Comparison of ENCODE assay signal across 15 mouse cellular contexts in the genomic region with DNA sequence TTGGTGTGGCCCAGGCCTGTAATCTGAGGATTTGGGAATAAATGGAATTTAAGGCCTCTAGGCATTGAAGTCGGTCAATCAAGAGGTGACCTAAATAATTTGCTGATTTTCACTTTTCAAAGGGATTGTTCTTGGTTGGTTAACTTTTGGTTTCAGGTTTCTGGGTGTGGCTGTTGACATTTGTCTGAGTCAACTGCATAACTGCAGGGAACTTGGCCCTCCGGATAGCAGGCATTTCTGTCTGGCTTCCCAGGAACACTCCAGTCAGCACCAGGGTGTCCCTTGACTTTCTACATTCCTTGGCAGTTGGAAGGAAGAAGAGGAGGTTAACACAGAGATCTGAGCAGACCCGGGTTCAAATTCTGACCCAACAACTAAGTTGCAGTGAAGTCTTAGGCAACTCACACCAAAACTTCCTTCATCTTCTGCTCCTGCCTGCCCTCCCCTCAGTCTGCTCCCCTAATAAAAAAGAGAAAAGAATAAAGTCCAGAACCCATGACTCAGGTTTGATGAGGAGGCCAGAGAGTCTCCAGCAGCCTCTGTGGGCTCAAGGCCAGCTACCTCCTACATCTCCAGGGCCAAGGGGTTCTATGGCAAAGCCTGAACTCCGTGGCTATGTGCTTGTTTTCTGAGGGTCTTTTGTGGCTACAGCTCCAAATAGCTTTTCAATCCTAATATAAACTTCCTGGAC. TPM values are rescaled to one million over a fixed set of nuclear protein-coding genes. Genes with fewer than 3 reads are reported as not detected.
DNase-seq lines count a peak whose midpoint lies in the region; ATAC-seq and TF ChIP-seq lines count a peak whose summit lies in the region.
"Had no signal": no experiment of that assay in that cellular context is flagged by ENCODE, and none has a peak within 500 bp of the region (broad histone marks: within the 10 kb centered on the region; RNA-seq: fewer than 3 reads in every experiment).

No protein-coding gene starts in this region.

- H3K9me3 ChIP-seq in hindbrain, postnatal 0 days (ENCODE audit: low read length): no peaks in the 10 kb centered on the region

- 67% methylated on average over 4 of the region's 4 CpGs for WGBS in hindbrain, postnatal 0 days

- no peaks in the 10 kb centered on the region for H3K4me1 ChIP-seq in hindbrain, postnatal 0 days (ENCODE audit: insufficient read depth, low read length)
- H3K4me1 ChIP-seq: limb, embryonic 13.5 days had no signal

- no peaks in the 10 kb centered on the region for H3K27me3 ChIP-seq in hindbrain, postnatal 0 days (ENCODE audit: insufficient read depth, low read length)
- H3K27me3 ChIP-seq: limb, embryonic 13.5 days had no signal

- H3K36me3 ChIP-seq in hindbrain, postnatal 0 days (ENCODE audit: insufficient read depth, low read length): no peaks in the 10 kb centered on the region
- H3K36me3 ChIP-seq: limb, embryonic 13.5 days had no signal

- TF ChIP-seq CTCF in hindbrain, postnatal 0 days (IDR thresholded peaks at IDR 0.05; ENCODE audit: low read depth): no peak

- peak; percentile 17 to 50 for DNase-seq in heart, adult 18-20 months
- DNase-seq in heart, adult 11 months: no peak
- peak; percentile 90 for DNase-seq in 3T3-L1 (ENCODE audit: low read depth, low spot score)
- DNase-seq in R1 (ENCODE audit: low read depth, low spot score): peak; percentile 88
- peak; percentile 56 for DNase-seq in lung, postnatal 10 days
- no peak for DNase-seq in cerebellum, postnatal 10 days
- no peak for DNase-seq in hindbrain, postnatal 0 days (ENCODE audit: low spot score)
- DNase-seq in retina, postnatal 1 day: no peak
- DNase-seq: gastrocnemius, postnatal 14 days; right cerebral cortex, adult 18-20 months had no signal

- no peak overlapping the region for H3K4me3 ChIP-seq in hindbrain, postnatal 0 days (ENCODE audit: low read length)
- H3K4me3 ChIP-seq: erythroblast, embryonic 14.5 days; limb, embryonic 13.5 days had no signal

- no peak for ATAC-seq in hindbrain, postnatal 0 days
- ATAC-seq: inflammation-experienced regulatory T-cells, adult 6 months had no signal

- no peak overlapping the region for H3K27ac ChIP-seq in hindbrain, postnatal 0 days
- H3K27ac ChIP-seq: limb, embryonic 13.5 days had no signal

- no peak overlapping the region for H3K4me2 ChIP-seq in hindbrain, postnatal 0 days (ENCODE audit: low read depth, low read length)
- H3K4me2 ChIP-seq: limb, embryonic 13.5 days; midbrain, embryonic 11.5 days had no signal

- H3K9ac ChIP-seq in hindbrain, postnatal 0 days (replicated peaks; ENCODE audit: low read length): no peak overlapping the region
- H3K9ac ChIP-seq: limb, embryonic 13.5 days had no signal

RNA-seq across cellular contexts. Expression of gene Arrb1, which starts 16.2 kb away (rescaled TPM):
- 10 to 100 TPM; 23.3 to 23.7 TPM for total RNA-seq in heart, adult 18-20 months (2021)
- 106 and 113 TPM in 2 replicates for total RNA-seq in hindbrain, postnatal 0 days (2014; rRNA removed)
- 13.5 and 13.7 TPM in 2 replicates for polyA plus RNA-seq in hindbrain, postnatal 0 days (2015; fragmentation: Nextera tagmentation; extraction: Ambion mirVana)

RNA-seq across cellular contexts. Expression of gene Rps3, which starts 35.6 kb away (rescaled TPM):
- total RNA-seq in heart, adult 18-20 months (2021): 100 to 1,000 TPM; 359 to 372 TPM
- 526 and 754 TPM in 2 replicates for total RNA-seq in hindbrain, postnatal 0 days (2014; rRNA removed)
- polyA plus RNA-seq in hindbrain, postnatal 0 days (2015; fragmentation: Nextera tagmentation; extraction: Ambion mirVana): 456 and 459 TPM in 2 replicates

RNA-seq across cellular contexts. Expression of gene Klhl35, which starts 53.3 kb away (rescaled TPM):
- total RNA-seq in heart, adult 18-20 months (2021): not detected
- total RNA-seq in hindbrain, postnatal 0 days (2014; rRNA removed): 2.3 and 3.3 TPM in 2 replicates
- polyA plus RNA-seq in hindbrain, postnatal 0 days (2015; fragmentation: Nextera tagmentation; extraction: Ambion mirVana): 2.3 TPM in 2 replicates
- total RNA-seq: common myeloid progenitor, adult 5-6 weeks had no signal
- polyA plus RNA-seq: erythroblast, embryonic 14.5 days had no signal

Comparison
In these comparisons a context has a peak if more than half of its experiments do, and no peak if none do; other contexts are left out.
1. DNase-seq: peak in heart, adult 18-20 months (2 of 2), 3T3-L1 (single experiment), R1 (single experiment) and lung, postnatal 10 days (single experiment); none in heart, adult 11 months (single experiment), cerebellum, postnatal 10 days (0 of 2), hindbrain, postnatal 0 days (single experiment) and retina, postnatal 1 day (single experiment).